Mouse (Mus musculus) G1E-ER4 (cell line): ENCODE measurements around the gene Wdr92. TPM values are rescaled to one million over a fixed set of nuclear protein-coding genes. Genes with fewer than 3 reads are reported as not detected.
A peak's percentile ranks its signal among the peaks of the same experiment; 100 is the strongest.

Experiments used
- GATA1 ChIP-seq: IDR thresholded peaks from one replicate; pipeline ENCODE4 v1.8.0; 2012; ENCODE audit warnings: low read length, inconsistent platforms
- polyA plus RNA-seq: library from polyadenylated mRNA; stranded (reverse); fragments of >175 nt; gene quantifications from 2 replicates; pipeline ENCODE4 v1.2.3, GENCODE M21; 2012

Wdr92 gene
- polyA plus RNA-seq, 1 experiment: 1.3 TPM

GRCm38 (mm10) chr11:17192151-17192844, 10.4 kb downstream of the Wdr92 start:
- TF ChIP-seq GATA1: no peak

- TF ChIP-seq GATA1: no peak
These were observed 17.3 kb downstream of the Wdr92 start for GRCm38 (mm10) chr11:17199170-17199569.

- TF ChIP-seq GATA1: no peak
These were observed 18.1 kb downstream of the Wdr92 start for GRCm38 (mm10) chr11:17199840-17200501.

GRCm38 (mm10) chr11:17200936-17201335, 19.0 kb downstream of the Wdr92 start:
- TF ChIP-seq GATA1: no peak

- TF ChIP-seq GATA1: no peak
These were observed 20.6 kb downstream of the Wdr92 start for GRCm38 (mm10) chr11:17202481-17202880.

- no peak for TF ChIP-seq GATA1
These were observed 29.6 kb downstream of the Wdr92 start, which contains the start of gene Pno1 for GRCm38 (mm10) chr11:17211258-17212140. TSS of gene Pno1 (minus strand) at chr11:17211568.

GRCm38 (mm10) chr11:17212141-17212495, 30.2 kb downstream of the Wdr92 start:
- TF ChIP-seq GATA1: no peak

GRCm38 (mm10) chr11:17212903-17213509, 31.1 kb downstream of the Wdr92 start:
- TF ChIP-seq GATA1: peak; percentile 53

GRCm38 (mm10) chr11:17215475-17215874, 33.6 kb downstream of the Wdr92 start:
- TF ChIP-seq GATA1: no peak

GRCm38 (mm10) chr11:17221126-17221525, 39.2 kb downstream of the Wdr92 start:
- no peak for TF ChIP-seq GATA1

- TF ChIP-seq GATA1: no peak
These were observed 50.9 kb downstream of the Wdr92 start for GRCm38 (mm10) chr11:17232792-17233191.

- peak; percentile 63 for TF ChIP-seq GATA1
These were observed 54.6 kb downstream of the Wdr92 start for GRCm38 (mm10) chr11:17236449-17237037.

GRCm38 (mm10) chr11:17248715-17249114, 66.8 kb downstream of the Wdr92 start:
- no peak for TF ChIP-seq GATA1

GRCm38 (mm10) chr11:17256813-17257365, 75.0 kb downstream of the Wdr92 start:
- TF ChIP-seq GATA1: no peak

GRCm38 (mm10) chr11:17257443-17257842, 75.5 kb downstream of the Wdr92 start, which contains the start of gene C1d:
TSS of gene C1d (plus strand) at chr11:17257579.
- TF ChIP-seq GATA1: no peak
